Mouse (Mus musculus): ENCODE measurements at regions not wholly inside any gene's neighbourhood (a gene's known extent, or its start where the extent isn't known, plus 50 kb on each side); places are given as distances from the start of the nearest gene placed in this dataset.

DNA sequence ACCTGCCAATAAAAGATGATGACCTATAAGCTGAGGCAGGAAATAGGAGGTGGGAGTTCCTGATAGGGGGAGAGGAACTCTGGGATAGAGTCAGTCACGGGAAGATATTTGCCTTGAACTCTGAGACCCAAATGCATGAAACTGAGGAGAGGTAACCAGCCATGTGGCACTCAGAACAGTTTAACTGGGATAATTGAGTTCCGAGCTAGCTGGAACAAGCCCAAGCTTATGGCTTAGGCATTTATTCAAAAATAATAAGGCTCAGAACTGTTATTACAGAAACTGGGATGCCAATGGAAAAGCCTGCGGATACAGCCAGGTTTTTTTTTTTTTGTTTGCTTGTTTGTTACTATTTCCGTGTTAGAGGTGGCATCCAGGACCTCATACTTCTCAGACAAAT is 425.0 kb downstream of the Ate1 start:
- DNase-seq = no peak

DNA sequence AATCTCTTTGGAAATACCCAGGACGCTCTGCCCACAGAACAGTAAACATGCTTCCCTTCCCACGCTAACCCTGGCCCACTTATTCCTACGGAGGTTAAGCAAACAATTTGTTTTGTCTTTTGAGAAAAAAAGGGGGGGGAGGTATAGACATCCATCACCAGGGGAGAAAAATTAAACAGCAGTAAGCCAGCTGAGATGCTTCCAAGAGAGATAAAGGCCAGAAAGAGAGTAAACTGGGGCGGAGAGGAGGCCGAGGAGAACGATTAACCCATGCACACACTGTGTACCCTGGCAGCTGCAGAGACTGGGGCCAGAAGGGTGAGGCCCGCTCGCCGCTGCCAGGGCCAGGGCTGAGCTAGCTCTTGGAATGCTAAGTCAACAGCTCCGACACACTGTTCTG is 421.6 kb downstream of the Ate1 start:
- DNase-seq = no peak

DNA sequence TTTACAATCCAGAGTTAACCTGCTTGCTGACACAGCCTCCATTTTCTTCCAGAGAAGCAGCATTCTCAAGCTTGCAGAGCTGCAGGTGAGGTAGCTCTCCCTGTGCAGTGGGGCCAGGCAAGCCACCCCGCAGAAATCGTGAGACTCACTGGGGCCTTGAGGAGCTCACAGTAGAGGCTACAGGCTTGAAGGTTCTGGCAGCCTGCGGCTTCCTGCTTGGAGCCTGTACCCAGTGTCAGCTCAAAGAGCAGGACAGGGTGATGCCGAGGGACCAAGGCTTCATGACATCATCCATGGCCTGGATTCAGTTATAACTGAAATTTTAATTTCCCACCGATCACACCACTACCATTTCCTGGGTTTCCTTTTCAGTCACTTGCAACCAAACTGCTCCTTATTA is 417.5 kb downstream of the Ate1 start:
- DNase-seq = no peak

DNA sequence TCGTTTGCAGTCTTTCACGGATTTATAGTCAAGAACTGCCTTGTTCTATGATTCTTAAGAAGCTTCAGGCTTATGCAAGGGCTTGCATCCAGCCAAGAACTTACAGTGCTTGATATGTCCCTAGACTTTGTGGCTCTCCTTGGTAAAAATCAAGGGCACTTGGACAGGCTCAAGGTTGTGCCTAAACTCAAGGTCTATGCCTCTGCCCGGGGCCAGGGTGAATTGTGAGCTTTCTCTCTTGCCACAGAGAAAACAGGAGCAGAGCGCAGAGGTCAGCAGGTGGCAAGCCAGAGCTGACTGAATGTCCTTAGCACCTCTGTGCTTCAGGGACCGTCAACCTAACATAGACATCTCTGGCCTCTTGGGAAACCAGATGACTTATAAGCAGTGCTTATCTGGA is 413.2 kb downstream of the Ate1 start:
- DNase-seq = no peak

DNA sequence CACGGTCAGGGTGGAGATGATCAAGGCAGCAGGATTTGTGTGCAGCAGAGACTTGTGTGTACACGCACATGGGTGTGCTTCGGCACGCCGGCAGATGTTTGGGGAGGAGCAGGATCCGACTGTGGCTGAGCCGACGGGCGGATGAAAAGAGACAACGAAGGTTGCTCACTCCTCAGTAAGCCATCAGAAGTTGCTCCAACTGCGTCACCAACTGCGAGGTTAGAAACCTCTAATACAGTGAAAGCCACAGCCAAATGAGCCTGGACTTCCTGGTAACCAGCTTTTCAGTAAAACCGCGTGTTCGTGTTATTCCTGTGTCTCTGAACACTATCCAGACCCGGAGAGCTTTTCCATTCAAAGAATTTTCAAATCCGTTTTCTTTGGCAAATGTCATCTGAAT is 411.8 kb downstream of the Ate1 start:
- no peak for DNase-seq

Data from cerebellum, adult 11 months (tissue).